Comparison of ENCODE assay signal across 9 mouse cellular contexts in genomic region chr5:139734746-139735145, GRCm38 (mm10). TPM values are rescaled to one million over a fixed set of nuclear protein-coding genes. Genes with fewer than 3 reads are reported as not detected.
DNase-seq lines count a peak whose midpoint lies in the region; ATAC-seq and TF ChIP-seq lines count a peak whose summit lies in the region.
"Had no signal": no experiment of that assay in that cellular context is flagged by ENCODE, and none has a peak within 500 bp of the region (broad histone marks: within the 10 kb centered on the region; RNA-seq: fewer than 3 reads in every experiment).

No protein-coding gene starts in this region.

- no peak for TF ChIP-seq CTCF in MEL (IDR thresholded peaks at IDR 0.05 in 2 of 3, conservative IDR thresholded peaks at IDR 0.05 in 1 of 3; ENCODE audit: control insufficient read depth in 1 of 3, insufficient read depth in 1 of 3, low read depth in 2 of 3, low read length in 3 of 3, poor library complexity in 1 of 3, severe bottlenecking in 1 of 3)
- no peak for TF ChIP-seq CTCF in cerebellum, adult 2 months (IDR thresholded peaks at IDR 0.05; ENCODE audit: borderline replicate concordance, insufficient read depth, low read depth, low read length)

- peaks cover 36% of the 10 kb centered on the region for H3K4me1 ChIP-seq in heart, embryonic 11.5 days (ENCODE audit: control insufficient read depth, insufficient read depth, low read length)
- H3K4me1 ChIP-seq in MEL (ENCODE audit: control insufficient read depth in 1 of 2, insufficient read depth in 2 of 2, low read length in 2 of 2), result peaks cover 34 to 61% of the 10 kb centered on the region in 2 experiments
- peaks cover 61% of the 10 kb centered on the region for H3K4me1 ChIP-seq in hindbrain, embryonic 13.5 days (replicated peaks)
- peaks cover 8% of the 10 kb centered on the region for H3K4me1 ChIP-seq in cerebellum, adult 2 months (ENCODE audit: control insufficient read depth, insufficient read depth, low read length)

- no peaks in the 10 kb centered on the region for H3K79me2 ChIP-seq in MEL (ENCODE audit: control insufficient read depth, insufficient read depth, low read length, poor library complexity)

- H3K27me3 ChIP-seq in heart, embryonic 11.5 days (ENCODE audit: control insufficient read depth, insufficient read depth, low read length), result peaks cover 11% of the 10 kb centered on the region; the same call in 1 of the 2 replicates
- no peaks in the 10 kb centered on the region for H3K27me3 ChIP-seq in MEL (ENCODE audit: control insufficient read depth in 1 of 2, insufficient read depth in 2 of 2, low read length in 2 of 2)
- peaks cover 26% of the 10 kb centered on the region for H3K27me3 ChIP-seq in hindbrain, embryonic 13.5 days
- H3K27me3 ChIP-seq in cerebellum, adult 2 months (ENCODE audit: control insufficient read depth, insufficient read depth, low read length), result no peaks in the 10 kb centered on the region

- no peaks in the 10 kb centered on the region for H3K36me3 ChIP-seq in heart, embryonic 11.5 days (ENCODE audit: control insufficient read depth, insufficient read depth, low read length)
- peaks cover 0 to 54% of the 10 kb centered on the region in 2 experiments; a peak in 2 of 4 replicates for H3K36me3 ChIP-seq in MEL (ENCODE audit: control insufficient read depth in 1 of 2, insufficient read depth in 2 of 2, low read length in 2 of 2)
- no peaks in the 10 kb centered on the region for H3K36me3 ChIP-seq in hindbrain, embryonic 13.5 days

- no peaks in the 10 kb centered on the region for H3K9me3 ChIP-seq in heart, embryonic 11.5 days (replicated peaks; ENCODE audit: control insufficient read depth, low read length)
- H3K9me3 ChIP-seq in MEL (replicated peaks; ENCODE audit: insufficient read depth, low read length), result no peaks in the 10 kb centered on the region
- no peaks in the 10 kb centered on the region for H3K9me3 ChIP-seq in hindbrain, embryonic 13.5 days

- DNase-seq in heart, adult 9 months (ENCODE audit: low spot score in 2 of 2), result no peak
- DNase-seq in MEL (ENCODE audit: low read depth, low spot score), result no peak
- no peak for DNase-seq in cerebellum, postnatal 10 days
- DNase-seq in cerebellum, adult 2 months, result no peak
- no peak for DNase-seq in cerebellum, adult 8-10 months
- DNase-seq: kidney, adult 2 months had no signal

- peak overlapping the region; percentile 92 for H3K4me2 ChIP-seq in heart, embryonic 11.5 days
- peak overlapping the region; percentile 70 for H3K4me2 ChIP-seq in hindbrain, embryonic 13.5 days

- WGBS in heart, embryonic 11.5 days (ENCODE audit: insufficient replicate concordance), result 61% methylated on average over 7 of the region's 7 CpGs
- WGBS in hindbrain, embryonic 13.5 days, result 75% methylated on average over 7 of the region's 7 CpGs
- 75% methylated on average over 7 of the region's 7 CpGs for WGBS in cerebellum, adult 2 months

- H3K4me3 ChIP-seq in heart, embryonic 11.5 days (ENCODE audit: low read depth, low read length), result peak overlapping the region; percentile 48
- H3K4me3 ChIP-seq in MEL (ENCODE audit: control insufficient read depth in 1 of 2, insufficient read depth in 1 of 2, low read depth in 2 of 2, low read length in 2 of 2), result peak overlapping the region; percentile 30 to 49
- H3K4me3 ChIP-seq in hindbrain, embryonic 13.5 days, result peak overlapping the region; percentile 53; the same call in 1 of the 2 replicates
- H3K4me3 ChIP-seq in cerebellum, adult 2 months (replicated peaks; ENCODE audit: insufficient read depth, low read depth, low read length), result no peak overlapping the region

- peak overlapping the region; percentile 54 for H3K9ac ChIP-seq in heart, embryonic 11.5 days (ENCODE audit: low read depth, low read length)
- peak overlapping the region; percentile 37 for H3K9ac ChIP-seq in MEL (ENCODE audit: control insufficient read depth, low read depth, low read length, poor library complexity, severe bottlenecking)
- H3K9ac ChIP-seq in hindbrain, embryonic 13.5 days, result no peak overlapping the region

- peak overlapping the region; percentile 74 for H3K27ac ChIP-seq in heart, embryonic 11.5 days (ENCODE audit: low read depth, low read length)
- peak overlapping the region; percentile 78 for H3K27ac ChIP-seq in MEL (ENCODE audit: control insufficient read depth, low read depth, low read length)
- H3K27ac ChIP-seq in hindbrain, embryonic 13.5 days, result no peak overlapping the region
- H3K27ac ChIP-seq in cerebellum, adult 2 months (ENCODE audit: insufficient read depth, low read length), result no peak overlapping the region

- TF ChIP-seq POLR2A in MEL (IDR thresholded peaks at IDR 0.05; ENCODE audit: control insufficient read depth in 1 of 2, insufficient read depth in 1 of 2, low read depth in 1 of 2, low read length in 2 of 2, poor library complexity in 1 of 2), result no peak
- no peak for TF ChIP-seq POLR2A in cerebellum, adult 2 months (IDR thresholded peaks at IDR 0.05; ENCODE audit: borderline replicate concordance, insufficient read depth, low read length)

- TF ChIP-seq RAD21 in MEL (IDR thresholded peaks at IDR 0.05; ENCODE audit: low read depth, low read length), result no peak

- no peak for TF ChIP-seq EP300 in MEL (IDR thresholded peaks at IDR 0.05; ENCODE audit: low read depth in 1 of 2, low read length in 2 of 2)

- no peak for ATAC-seq in heart, embryonic 11.5 days (replicated peaks; ENCODE audit: insufficient number of reproducible peaks, low FRiP score, low TSS enrichment)
- ATAC-seq in hindbrain, embryonic 13.5 days (ENCODE audit: low FRiP score), result no peak
- peak; percentile 8 for ATAC-seq in megakaryocyte progenitor cell, adult 5-6 weeks (replicated peaks; ENCODE audit: poor library complexity)

TF ChIP-seq in MEL, 35 proteins besides CTCF, POLR2A, EP300 and RAD21:
- TF ChIP-seq HCFC1 (IDR thresholded peaks at IDR 0.05; ENCODE audit: low read depth, low read length), result no peak
- TF ChIP-seq NELFE (IDR thresholded peaks at IDR 0.05; ENCODE audit: low read depth, low read length), result no peak
- no peak for TF ChIP-seq BHLHE40 (IDR thresholded peaks at IDR 0.05; ENCODE audit: borderline replicate concordance, low read depth, low read length)

RNA-seq across cellular contexts. Expression of gene Micall2, which starts 1.4 kb away (rescaled TPM):
- 2.4 and 3.8 TPM in 2 replicates for polyA plus RNA-seq in heart, embryonic 11.5 days (2014; fragmentation: Nextera tagmentation; extraction: Ambion mirVana)
- 3.3 and 5.4 TPM in 2 replicates for total RNA-seq in MEL (2012; rRNA removed)
- 10 to 100 TPM in 1 of 2 experiments, not detected in 1; 17.6 TPM for polyA plus RNA-seq in MEL (2012; ENCODE audit: insufficient read depth in 1 of 2, insufficient read length in 2 of 2, low read depth in 1 of 2, low replicate concordance in 2 of 2, missing spikeins in 1 of 2)
- polyA plus RNA-seq in hindbrain, embryonic 13.5 days (2015; fragmentation: Nextera tagmentation; extraction: Ambion mirVana), result 8.1 TPM in 2 replicates
- total RNA-seq in megakaryocyte progenitor cell, adult 5-6 weeks (2015), result 7.0 and 8.0 TPM in 2 replicates
- total RNA-seq in megakaryocyte progenitor cell, adult 5-6 weeks (2017), result 2.5 and 3.9 TPM in 2 replicates
- polyA plus RNA-seq in cerebellum, adult 2 months (2012; rRNA removed), result 2.6 and 2.7 TPM in 2 replicates

RNA-seq across cellular contexts. Expression of gene Ints1, which starts 40.7 kb away (rescaled TPM):
- 21.4 and 26.4 TPM in 2 replicates for polyA plus RNA-seq in heart, embryonic 11.5 days (2014; fragmentation: Nextera tagmentation; extraction: Ambion mirVana)
- total RNA-seq in MEL (2012; rRNA removed), result 77.9 and 82.5 TPM in 2 replicates
- polyA plus RNA-seq in MEL (2012; ENCODE audit: insufficient read depth in 1 of 2, insufficient read length in 2 of 2, low read depth in 1 of 2, low replicate concordance in 2 of 2, missing spikeins in 1 of 2), result 10 to 100 TPM in 1 of 2 experiments, not detected in 1; 89.2 TPM
- polyA plus RNA-seq in hindbrain, embryonic 13.5 days (2015; fragmentation: Nextera tagmentation; extraction: Ambion mirVana), result 24.7 and 27.3 TPM in 2 replicates
- 63.8 and 65.1 TPM in 2 replicates for total RNA-seq in megakaryocyte progenitor cell, adult 5-6 weeks (2015)
- 41.0 and 47.0 TPM in 2 replicates for total RNA-seq in megakaryocyte progenitor cell, adult 5-6 weeks (2017)
- 64.4 and 70.8 TPM in 2 replicates for polyA plus RNA-seq in cerebellum, adult 2 months (2012; rRNA removed)

RNA-seq across cellular contexts. Expression of gene Mafk, which starts 56.6 kb away (rescaled TPM):
- polyA plus RNA-seq in heart, embryonic 11.5 days (2014; fragmentation: Nextera tagmentation; extraction: Ambion mirVana), result 13.5 and 19.1 TPM in 2 replicates
- 43.6 and 62.1 TPM in 2 replicates for total RNA-seq in MEL (2012; rRNA removed)
- 10 to 100 TPM in 1 of 2 experiments, not detected in 1; 56.5 TPM for polyA plus RNA-seq in MEL (2012; ENCODE audit: insufficient read depth in 1 of 2, insufficient read length in 2 of 2, low read depth in 1 of 2, low replicate concordance in 2 of 2, missing spikeins in 1 of 2)
- polyA plus RNA-seq in hindbrain, embryonic 13.5 days (2015; fragmentation: Nextera tagmentation; extraction: Ambion mirVana), result 13.2 and 13.4 TPM in 2 replicates
- total RNA-seq in megakaryocyte progenitor cell, adult 5-6 weeks (2015), result 11.0 and 13.4 TPM in 2 replicates
- 22.7 and 27.0 TPM in 2 replicates for total RNA-seq in megakaryocyte progenitor cell, adult 5-6 weeks (2017)
- polyA plus RNA-seq in cerebellum, adult 2 months (2012; rRNA removed), result 6.8 and 7.8 TPM in 2 replicates

Comparison
In these comparisons a context has a peak if more than half of its experiments do, and no peak if none do; other contexts are left out.
1. H3K27ac ChIP-seq: peak in heart, embryonic 11.5 days (single experiment) and MEL (single experiment); none in hindbrain, embryonic 13.5 days (single experiment) and cerebellum, adult 2 months (single experiment).